18 mouse cellular contexts compared by ENCODE assay signal in genomic region chr4:21532186-21532585, GRCm38 (mm10).
DNase-seq lines count a peak whose midpoint lies in the region; ATAC-seq and TF ChIP-seq lines count a peak whose summit lies in the region.
"Had no signal": no experiment of that assay in that cellular context is flagged by ENCODE, and none has a peak within 500 bp of the region (broad histone marks: within the 10 kb centered on the region; RNA-seq: fewer than 3 reads in every experiment).

No protein-coding gene starts in this region.

- H3K27ac ChIP-seq in midbrain, embryonic 15.5 days = no peak overlapping the region
- H3K27ac ChIP-seq in midbrain, embryonic 13.5 days = no peak overlapping the region
- H3K27ac ChIP-seq: embryonic facial prominence, embryonic 10.5 days; embryonic facial prominence, embryonic 12.5 days; forebrain, embryonic 13.5 days; forebrain, embryonic 15.5 days had no signal

- H3K36me3 ChIP-seq in midbrain, embryonic 15.5 days (replicated peaks) = no peaks in the 10 kb centered on the region
- H3K36me3 ChIP-seq in midbrain, embryonic 13.5 days = no peaks in the 10 kb centered on the region
- H3K36me3 ChIP-seq: embryonic facial prominence, embryonic 10.5 days; embryonic facial prominence, embryonic 12.5 days; forebrain, embryonic 15.5 days had no signal

- 0 out of 2 replicates have a peak, but pooled peaks have one; percentile 48 for ATAC-seq in midbrain, embryonic 15.5 days (replicated peaks)
- ATAC-seq in midbrain, embryonic 13.5 days = no peak
- ATAC-seq: forebrain, embryonic 13.5 days; forebrain, embryonic 15.5 days had no signal

- 38% methylated on average over 4 of the region's 4 CpGs for WGBS in midbrain, embryonic 15.5 days
- WGBS in midbrain, embryonic 13.5 days = 40% methylated on average over 4 of the region's 4 CpGs

- H3K4me3 ChIP-seq in midbrain, embryonic 15.5 days = no peak overlapping the region
- no peak overlapping the region for H3K4me3 ChIP-seq in midbrain, embryonic 13.5 days (replicated peaks)
- H3K4me3 ChIP-seq: embryonic facial prominence, embryonic 10.5 days; embryonic facial prominence, embryonic 12.5 days; forebrain, embryonic 13.5 days; forebrain, embryonic 15.5 days had no signal

- TF ChIP-seq POLR2A in brain, embryonic 14.5 days (IDR thresholded peaks at IDR 0.05; ENCODE audit: borderline replicate concordance, extremely low read depth, insufficient read depth, insufficient read length, poor library complexity, severe bottlenecking) = no peak

- no peaks in the 10 kb centered on the region for H3K27me3 ChIP-seq in midbrain, embryonic 15.5 days (replicated peaks)
- H3K27me3 ChIP-seq in midbrain, embryonic 13.5 days = no peaks in the 10 kb centered on the region
- H3K27me3 ChIP-seq: embryonic facial prominence, embryonic 12.5 days; forebrain, embryonic 13.5 days; forebrain, embryonic 15.5 days had no signal

- H3K9me3 ChIP-seq in midbrain, embryonic 15.5 days = no peaks in the 10 kb centered on the region
- no peaks in the 10 kb centered on the region for H3K9me3 ChIP-seq in midbrain, embryonic 13.5 days
- H3K9me3 ChIP-seq: embryonic facial prominence, embryonic 10.5 days; embryonic facial prominence, embryonic 12.5 days; forebrain, embryonic 13.5 days; forebrain, embryonic 15.5 days had no signal

- no peaks in the 10 kb centered on the region for H3K4me1 ChIP-seq in midbrain, embryonic 15.5 days
- no peaks in the 10 kb centered on the region for H3K4me1 ChIP-seq in midbrain, embryonic 13.5 days (replicated peaks)
- H3K4me1 ChIP-seq: embryonic facial prominence, embryonic 10.5 days; embryonic facial prominence, embryonic 12.5 days; forebrain, embryonic 15.5 days had no signal

- TF ChIP-seq CTCF in brain, embryonic 14.5 days (IDR thresholded peaks at IDR 0.05; ENCODE audit: borderline replicate concordance, extremely low read depth, insufficient read depth, insufficient read length) = no peak

- no peak overlapping the region for H3K9ac ChIP-seq in midbrain, embryonic 15.5 days
- no peak overlapping the region for H3K9ac ChIP-seq in midbrain, embryonic 13.5 days (replicated peaks)
- H3K9ac ChIP-seq: embryonic facial prominence, embryonic 12.5 days; forebrain, embryonic 13.5 days; forebrain, embryonic 15.5 days had no signal

- peak; percentile 13 for DNase-seq in brain, embryonic 14.5 days (ENCODE audit: low read depth)
- peak; percentile 73 for DNase-seq in retina, embryonic 14.5 days (ENCODE audit: low spot score)
- DNase-seq in heart, adult 8-10 months (ENCODE audit: low spot score) = no peak
- DNase-seq in gastrocnemius, postnatal 25 days = no peak
- DNase-seq: adrenal gland, adult 2 months; adrenal gland, postnatal 10 days; adrenal gland, postnatal 25 days; cerebellum, adult 11-12 months; cerebellum, adult 2 months; cerebellum, adult 9-10 months; cerebellum, postnatal 10 days; cerebellum, postnatal 25 days had no signal

- H3K4me2 ChIP-seq in midbrain, embryonic 15.5 days = no peak overlapping the region
- no peak overlapping the region for H3K4me2 ChIP-seq in midbrain, embryonic 13.5 days (replicated peaks)
- H3K4me2 ChIP-seq: embryonic facial prominence, embryonic 12.5 days; forebrain, embryonic 13.5 days; forebrain, embryonic 15.5 days had no signal

Comparison
In these comparisons a context has a peak if more than half of its experiments do, and no peak if none do; other contexts are left out.
1. DNase-seq: peak in brain, embryonic 14.5 days (single experiment) and retina, embryonic 14.5 days (single experiment); none in heart, adult 8-10 months (single experiment) and gastrocnemius, postnatal 25 days (single experiment).